Mouse (Mus musculus) forebrain, embryonic 15.5 days (tissue): ENCODE results near the gene Aco2. TPM values are rescaled to one million over a fixed set of nuclear protein-coding genes. Genes with fewer than 3 reads are reported as not detected.

Experiments
- ATAC-seq: fragments of 200-750 bp; cut with Nextera tagmentation; replicated peaks from 2 replicates; pipeline ENCODE4 v1.8.0; 2017; ENCODE audit warnings: mild to moderate bottlenecking, moderate TSS enrichment, moderate library complexity
- H3K27ac ChIP-seq: fragments of 300-500 bp; sonication (generic); replicated peaks from 2 replicates; pipeline ENCODE4 v1.5.1; 2015; ENCODE audit warnings: mild to moderate bottlenecking, inconsistent platforms
- H3K27me3 ChIP-seq: fragments of 300-500 bp; sonication (generic); 2 replicates; pipeline ENCODE4 v1.6.1; 2015; ENCODE audit warnings: inconsistent platforms
- H3K36me3 ChIP-seq: fragments of 300-500 bp; sonication (generic); 2 replicates; pipeline ENCODE4 v1.6.1; 2015; ENCODE audit warnings: mild to moderate bottlenecking, inconsistent platforms
- H3K4me1 ChIP-seq: fragments of 300-500 bp; sonication (generic); 2 replicates; pipeline ENCODE4 v1.6.1; 2015; ENCODE audit warnings: inconsistent platforms
- H3K4me2 ChIP-seq: fragments of 300-500 bp; sonication (generic); replicated peaks from 2 replicates; pipeline ENCODE4 v1.6.1; 2015; ENCODE audit warnings: mild to moderate bottlenecking, inconsistent platforms
- H3K4me3 ChIP-seq: fragments of 300-500 bp; sonication (generic); 2 replicates; pipeline ENCODE4 v1.5.1; 2015; ENCODE audit warnings: mild to moderate bottlenecking, inconsistent platforms
- H3K9ac ChIP-seq: fragments of 300-500 bp; sonication (generic); replicated peaks from 2 replicates; pipeline ENCODE4 v1.6.1; 2015; ENCODE audit warnings: mild to moderate bottlenecking, inconsistent platforms
- H3K9me3 ChIP-seq: fragments of 300-500 bp; sonication (generic); 2 replicates; pipeline ENCODE4 v1.6.1; 2016; ENCODE audit warnings: inconsistent platforms
- WGBS: fragments of 180-500 bp; shearing (Covaris S2); methylation state at CpG from one replicate; pipeline ENCODE4 v1.1.7; 2015; ENCODE audit warnings: mixed read lengths; 5-methylcytosine and 5-hydroxymethylcytosine counted together
- polyA plus RNA-seq: library from polyadenylated mRNA; unstranded; fragments of >200 nt; fragmentation: Nextera tagmentation; extraction: Ambion mirVana; gene quantifications from 2 replicates; pipeline ENCODE4 v1.2.1, GENCODE M21; 2015

Aco2 gene
- polyA plus RNA-seq, result 243 and 244 TPM in 2 replicates

DNA sequence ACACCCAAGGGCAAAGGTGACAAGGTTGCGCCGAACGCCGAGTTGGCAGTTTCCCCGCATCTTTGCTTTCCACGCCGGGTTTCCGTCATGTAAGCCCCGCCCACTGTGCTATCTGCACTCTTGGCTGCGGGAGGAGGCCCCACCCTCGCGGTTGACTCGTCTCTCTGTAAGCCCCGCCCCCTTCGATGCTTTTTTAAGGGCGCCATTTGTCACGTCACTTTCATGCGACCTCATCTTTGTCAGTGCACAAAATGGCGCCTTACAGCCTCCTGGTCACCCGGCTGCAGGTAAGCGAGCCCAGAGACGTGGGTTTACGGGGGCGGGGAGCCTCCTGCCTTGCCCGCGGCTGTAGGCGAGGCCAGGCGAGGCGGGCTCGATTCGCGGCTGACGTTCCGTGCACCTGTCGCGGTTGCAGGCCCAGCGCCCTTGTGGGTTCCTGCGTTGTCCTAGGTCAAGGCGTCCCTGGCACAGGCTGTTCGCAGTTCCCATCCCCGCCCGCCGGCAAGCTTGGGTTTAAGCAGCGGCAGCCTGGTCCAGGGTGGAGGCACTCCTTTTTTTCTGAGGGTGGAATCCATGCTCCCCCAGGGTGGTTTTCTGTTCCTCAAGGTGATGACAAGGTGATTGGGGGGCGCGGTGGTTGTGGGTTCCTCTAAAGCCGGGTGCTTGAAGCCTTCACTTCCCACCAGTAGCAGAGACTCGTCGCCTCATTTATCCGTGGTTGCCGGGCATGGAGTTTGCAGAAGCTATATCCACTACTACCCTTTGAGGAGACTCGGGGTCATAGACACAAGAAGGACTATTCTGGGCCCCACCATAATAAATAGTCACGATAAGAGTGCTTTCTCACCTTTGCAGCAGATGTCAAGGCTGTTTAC lies at the start of gene Aco2:
Aco2 (plus strand) TSS at position 48 of the 875 bp plus-strand sequence.
- WGBS, result under 1% methylated on average over 53 of the region's 53 CpGs
- no peaks in the 10 kb centered on the region for H3K9me3 ChIP-seq
- H3K4me2 ChIP-seq, result peak within 1 kb of the TSS; percentile 73
- H3K27ac ChIP-seq, result peak within 1 kb of the TSS; percentile 100
- peak within 1 kb of the TSS; percentile 78 for H3K9ac ChIP-seq
- no peaks in the 10 kb centered on the region for H3K27me3 ChIP-seq
- H3K36me3 ChIP-seq, result peaks cover 31% of the 10 kb centered on the region
- peak within 1 kb of the TSS; percentile 85 for H3K4me3 ChIP-seq
- ATAC-seq, result peak; percentile 79
- H3K4me1 ChIP-seq, result peaks cover 33% of the 10 kb centered on the region

- Histone ChIP-seq H3K9me3 (no peaks in the 10 kb centered on the region), H3K4me2 (no peak overlapping the region), H3K9ac (no peak overlapping the region), H3K4me3 (no peak overlapping the region), H3K27me3 (no peaks in the 10 kb centered on the region), H3K4me1 (no peaks in the 10 kb centered on the region), H3K27ac (no peak overlapping the region), H3K36me3 (peaks cover 66% of the 10 kb centered on the region)
- WGBS, result 91% methylated on average over 3 of the region's 3 CpGs
- no peak for ATAC-seq
These were observed 49.5 kb upstream of the Aco2 start for GRCm38 (mm10) chr15:81822631-81823030.

DNA sequence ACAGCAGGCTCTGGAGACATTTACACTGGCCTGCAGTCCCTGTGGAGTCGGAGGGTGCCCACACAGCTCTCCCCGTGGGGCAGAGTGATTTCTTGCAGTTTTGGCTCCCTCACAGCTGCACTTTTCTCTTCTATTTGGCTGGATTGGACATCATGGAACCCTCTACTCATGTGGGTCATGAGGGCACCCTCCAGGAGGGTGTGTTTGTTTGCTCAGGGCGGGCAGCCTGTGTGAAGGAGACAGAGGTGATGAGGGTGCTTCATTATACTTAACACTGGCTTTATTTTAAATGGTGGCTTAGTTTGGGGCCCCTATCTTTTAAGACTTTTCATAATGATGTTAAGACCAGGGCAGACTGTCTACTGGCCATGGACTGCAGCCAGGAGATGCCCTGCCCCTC lies 47.3 kb upstream of the Aco2 start:
- H3K9ac ChIP-seq, result no peak overlapping the region
- 94% methylated on average over 3 of the region's 3 CpGs for WGBS

GRCm38 (mm10) chr15:81828426-81829207 lies 43.5 kb upstream of the Aco2 start:
- H3K9ac ChIP-seq, result no peak overlapping the region

More for the DNA sequence above, 47.3 kb upstream of the Aco2 start:
- Histone ChIP-seq H3K9me3 (no peaks in the 10 kb centered on the region), H3K27ac (no peak overlapping the region), H3K4me3 (no peak overlapping the region), H3K36me3 (peaks cover 57% of the 10 kb centered on the region), H3K27me3 (no peaks in the 10 kb centered on the region), H3K4me2 (no peak overlapping the region), H3K4me1 (no peaks in the 10 kb centered on the region)
- ATAC-seq, result no peak

GRCm38 (mm10) chr15:81829208-81829580 lies 42.9 kb upstream of the Aco2 start:
- ATAC-seq, result no peak
- H3K9me3 ChIP-seq, result no peaks in the 10 kb centered on the region
- H3K36me3 ChIP-seq, result peaks cover 22% of the 10 kb centered on the region
- no peak overlapping the region for H3K4me2 ChIP-seq
- no peak overlapping the region for H3K9ac ChIP-seq
- peaks cover 4% of the 10 kb centered on the region for H3K4me1 ChIP-seq
- 73% methylated on average over 2 of the region's 2 CpGs for WGBS
- no peak overlapping the region for H3K27ac ChIP-seq
- no peaks in the 10 kb centered on the region for H3K27me3 ChIP-seq
- no peak overlapping the region for H3K4me3 ChIP-seq

More at GRCm38 (mm10) chr15:81828426-81829207, 43.5 kb upstream of the Aco2 start:
- H3K36me3 ChIP-seq, result peaks cover 27% of the 10 kb centered on the region
- H3K4me2 ChIP-seq, result no peak overlapping the region
- peaks cover 4% of the 10 kb centered on the region for H3K4me1 ChIP-seq
- H3K27me3 ChIP-seq, result no peaks in the 10 kb centered on the region
- H3K4me3 ChIP-seq, result no peak overlapping the region
- H3K9me3 ChIP-seq, result no peaks in the 10 kb centered on the region
- H3K27ac ChIP-seq, result no peak overlapping the region
- no peak for ATAC-seq
- 92% methylated on average over 7 of the region's 7 CpGs for WGBS

- no peak overlapping the region for H3K4me3 ChIP-seq
- H3K27me3 ChIP-seq, result no peaks in the 10 kb centered on the region
- H3K4me2 ChIP-seq, result no peak overlapping the region
- no peak overlapping the region for H3K9ac ChIP-seq
- H3K27ac ChIP-seq, result peak overlapping the region; percentile 32; the same call in 1 of the 2 replicates
- ATAC-seq, result no peak
- peaks cover 9% of the 10 kb centered on the region for H3K36me3 ChIP-seq
- H3K9me3 ChIP-seq, result no peaks in the 10 kb centered on the region
- H3K4me1 ChIP-seq, result peaks cover 4% of the 10 kb centered on the region
- 92% methylated on average over 4 of the region's 4 CpGs for WGBS
These were observed 41.6 kb upstream of the Aco2 start for GRCm38 (mm10) chr15:81830530-81830929.

GRCm38 (mm10) chr15:81831136-81831825 lies 40.8 kb upstream of the Aco2 start:
- peaks cover 6% of the 10 kb centered on the region; the same call in 1 of the 2 replicates for H3K36me3 ChIP-seq
- peak; percentile 89 for ATAC-seq
- no peaks in the 10 kb centered on the region for H3K27me3 ChIP-seq
- 16% methylated on average over 24 of the region's 24 CpGs for WGBS
- H3K9ac ChIP-seq, result no peak overlapping the region
- peaks cover 10% of the 10 kb centered on the region for H3K4me1 ChIP-seq
- no peak overlapping the region for H3K4me2 ChIP-seq
- H3K9me3 ChIP-seq, result no peaks in the 10 kb centered on the region
- peak overlapping the region; percentile 39; the same call in 1 of the 2 replicates for H3K27ac ChIP-seq
- no peak overlapping the region for H3K4me3 ChIP-seq

DNA sequence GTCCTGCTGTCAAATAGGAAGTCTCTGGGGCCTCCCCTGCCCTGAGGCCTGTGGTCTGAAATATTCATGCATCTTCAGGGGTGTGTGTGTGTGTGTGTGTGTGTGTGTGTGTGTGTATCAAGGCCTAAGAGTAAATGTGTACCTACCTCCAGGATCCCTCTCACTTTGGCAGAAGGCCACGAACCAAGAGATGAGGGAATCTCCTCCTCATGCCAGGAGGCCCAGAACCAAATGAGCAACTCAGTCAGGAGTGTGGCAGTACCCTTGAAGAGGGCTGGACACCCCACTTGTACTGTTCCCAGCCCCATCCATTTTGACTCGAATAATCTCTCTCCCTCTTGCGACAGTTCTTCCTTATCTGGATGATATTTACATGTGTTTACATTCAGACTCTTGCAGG lies 39.9 kb upstream of the Aco2 start:
- Histone ChIP-seq H3K27me3 (no peaks in the 10 kb centered on the region), H3K9me3 (no peaks in the 10 kb centered on the region), H3K9ac (no peak overlapping the region), H3K4me2 (no peak overlapping the region), H3K4me3 (no peak overlapping the region), H3K36me3 (no peaks in the 10 kb centered on the region), H3K4me1 (peaks cover 15% of the 10 kb centered on the region), H3K27ac (0 out of 2 replicates have a peak overlapping the region, but pooled peaks have one; percentile 20)
- 94% methylated on average over 3 of the region's 3 CpGs for WGBS
- no peak for ATAC-seq

GRCm38 (mm10) chr15:81833481-81833880 lies 38.6 kb upstream of the Aco2 start:
- H3K36me3 ChIP-seq, result no peaks in the 10 kb centered on the region
- H3K9me3 ChIP-seq, result no peaks in the 10 kb centered on the region
- H3K27ac ChIP-seq, result no peak overlapping the region
- no peaks in the 10 kb centered on the region for H3K27me3 ChIP-seq
- H3K9ac ChIP-seq, result no peak overlapping the region
- H3K4me2 ChIP-seq, result no peak overlapping the region
- ATAC-seq, result no peak
- peaks cover 15% of the 10 kb centered on the region for H3K4me1 ChIP-seq
- H3K4me3 ChIP-seq, result no peak overlapping the region
- 80% methylated on average over 4 of the region's 4 CpGs for WGBS

DNA sequence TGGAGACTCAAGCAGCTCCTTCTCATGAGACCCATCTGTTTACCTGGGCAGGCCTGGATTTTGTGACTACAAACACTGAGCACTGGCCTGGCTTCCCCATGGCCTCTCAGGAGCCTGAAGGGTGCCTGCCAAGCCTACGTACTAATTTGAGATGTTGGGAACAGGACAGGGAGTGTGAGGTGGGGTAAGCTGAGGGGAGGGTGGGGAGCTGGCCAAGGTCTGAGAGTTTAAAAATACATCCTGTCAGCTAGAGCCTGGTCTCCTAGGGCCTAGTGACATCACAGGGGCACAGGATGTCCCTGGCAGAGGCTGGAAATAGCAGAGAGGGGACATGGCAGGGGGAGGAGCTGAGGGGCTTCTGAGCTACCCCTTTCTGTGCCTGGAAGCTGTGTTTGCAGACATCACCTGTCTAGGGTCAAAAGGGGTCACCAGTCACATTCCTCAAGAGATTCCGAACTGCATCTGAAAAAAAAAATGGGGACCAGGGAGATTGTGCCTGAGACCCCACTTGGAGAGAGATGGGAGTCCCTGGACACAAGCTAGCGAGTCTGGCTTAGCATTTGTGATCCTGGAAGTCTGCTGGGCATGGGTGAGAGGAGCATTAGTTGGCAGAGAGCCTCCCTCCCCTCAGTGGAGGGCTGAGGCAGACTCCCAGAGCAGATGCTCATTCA lies 37.8 kb upstream of the Aco2 start:
- WGBS, result 55% methylated on average over 3 of the region's 3 CpGs
- Histone ChIP-seq H3K36me3 (no peaks in the 10 kb centered on the region), H3K27me3 (no peaks in the 10 kb centered on the region), H3K9me3 (no peaks in the 10 kb centered on the region), H3K4me3 (no peak overlapping the region), H3K9ac (no peak overlapping the region), H3K27ac (no peak overlapping the region), H3K4me2 (no peak overlapping the region), H3K4me1 (peaks cover 16% of the 10 kb centered on the region)
- no peak for ATAC-seq
